Mouse (Mus musculus): Measurements from ENCODE around the gene Clk1.

- TF ChIP-seq POLR2A (IDR thresholded peaks at IDR 0.05; ENCODE audit: low read depth, low read length): no peak
- TF ChIP-seq CTCF (IDR thresholded peaks at IDR 0.05; ENCODE audit: extremely low read depth, insufficient read depth, insufficient read length, insufficient replicate concordance): no peak
Observed at GRCm38 (mm10) chr1:58410776-58411175, 13.1 kb downstream of the Clk1 start.

All from spleen, adult 2 months (tissue).